Mouse (Mus musculus): ENCODE results near the gene Zfp280b.
A peak's percentile ranks its signal among the peaks of the same experiment; 100 is the strongest.
"Not testable (repeated sequence)": the region's sequence is repeated elsewhere in the genome, so short reads cannot be mapped to it uniquely, and the experiment has no call there.

Zfp280b gene

DNA sequence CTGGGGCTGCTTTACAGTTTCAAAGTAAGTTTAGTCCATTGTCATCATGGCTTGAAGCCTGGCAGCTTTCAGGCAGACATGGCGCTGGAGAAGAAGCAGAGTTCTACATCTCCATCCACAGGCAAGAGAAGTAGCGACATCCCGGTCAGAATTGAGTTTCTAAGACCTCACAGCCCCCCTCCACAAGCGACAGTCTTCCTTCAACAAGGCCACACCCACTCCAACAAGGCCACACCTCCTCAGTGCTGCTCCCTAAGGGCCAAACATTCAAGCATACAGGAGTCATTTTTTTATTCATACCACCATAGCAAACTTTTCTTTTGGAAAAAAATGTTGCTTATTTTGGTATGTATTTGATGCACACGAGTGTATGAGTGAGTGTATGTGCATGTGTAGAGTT, 2.0 kb upstream of the Zfp280b start:
- no peak for DNase-seq (ENCODE audit: inconsistent ontology term)

DNA sequence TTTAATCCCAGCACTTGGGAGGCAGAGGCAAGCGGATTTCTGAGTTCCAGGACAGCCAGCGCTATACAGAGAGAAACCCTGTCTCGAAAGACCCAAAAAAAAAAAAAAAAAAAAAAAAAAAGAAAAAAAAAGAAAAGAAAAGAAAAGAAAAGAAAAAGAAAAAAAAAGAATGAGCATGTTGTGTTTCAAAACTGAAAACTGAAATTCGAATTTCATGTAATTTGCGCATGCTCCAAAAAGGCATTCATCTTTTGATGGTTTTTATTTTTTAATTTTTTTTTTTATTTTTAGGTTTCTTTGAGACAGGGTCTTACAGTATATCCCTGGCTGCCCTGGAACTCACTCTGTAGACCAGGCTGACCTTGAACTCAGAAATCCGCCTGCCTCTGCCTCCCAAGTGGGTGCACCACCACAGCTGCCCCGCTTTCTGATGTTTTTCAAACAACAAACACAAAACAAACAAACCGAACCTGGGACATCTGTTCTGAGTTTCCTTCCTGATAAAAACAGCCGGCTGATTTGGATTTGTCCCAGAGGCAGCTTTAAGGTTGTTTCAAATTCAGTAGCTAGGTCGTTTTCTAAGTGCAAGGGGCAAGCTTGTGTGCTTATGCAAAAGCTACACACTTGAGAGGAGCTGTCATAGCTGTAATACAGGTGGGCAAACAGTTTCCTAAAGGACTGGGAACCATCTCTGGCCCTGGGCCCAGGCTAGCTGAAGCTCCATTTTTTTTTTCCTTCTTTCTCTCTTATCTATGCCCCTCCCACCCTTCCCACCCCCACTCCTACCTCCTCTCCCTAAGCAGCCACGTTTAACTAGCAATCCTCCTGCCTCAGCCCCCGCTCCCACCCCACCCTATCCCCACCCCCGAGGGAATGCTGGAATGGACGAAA, 694 bp upstream of the Zfp280b start:
- DNase-seq (ENCODE audit: inconsistent ontology term) = no peak

DNA sequence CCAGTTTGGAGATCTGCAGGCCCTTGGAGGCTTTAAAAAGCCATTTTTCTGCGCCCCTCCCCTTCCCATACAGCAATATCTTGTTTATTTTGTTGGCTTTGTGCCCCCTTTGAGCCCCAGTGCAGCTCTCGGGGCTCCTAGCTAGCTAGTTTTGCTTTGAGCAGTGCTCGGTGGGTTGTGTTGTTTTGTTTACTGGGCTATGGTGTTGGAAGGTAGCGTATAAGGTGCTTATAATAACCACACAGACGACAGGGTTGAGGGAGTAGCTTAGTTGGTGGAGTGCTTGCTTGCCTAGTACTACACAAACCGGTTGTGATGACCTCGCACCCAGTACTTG, 637 bp downstream of the Zfp280b start:
- no peak for DNase-seq (ENCODE audit: inconsistent ontology term)

DNA sequence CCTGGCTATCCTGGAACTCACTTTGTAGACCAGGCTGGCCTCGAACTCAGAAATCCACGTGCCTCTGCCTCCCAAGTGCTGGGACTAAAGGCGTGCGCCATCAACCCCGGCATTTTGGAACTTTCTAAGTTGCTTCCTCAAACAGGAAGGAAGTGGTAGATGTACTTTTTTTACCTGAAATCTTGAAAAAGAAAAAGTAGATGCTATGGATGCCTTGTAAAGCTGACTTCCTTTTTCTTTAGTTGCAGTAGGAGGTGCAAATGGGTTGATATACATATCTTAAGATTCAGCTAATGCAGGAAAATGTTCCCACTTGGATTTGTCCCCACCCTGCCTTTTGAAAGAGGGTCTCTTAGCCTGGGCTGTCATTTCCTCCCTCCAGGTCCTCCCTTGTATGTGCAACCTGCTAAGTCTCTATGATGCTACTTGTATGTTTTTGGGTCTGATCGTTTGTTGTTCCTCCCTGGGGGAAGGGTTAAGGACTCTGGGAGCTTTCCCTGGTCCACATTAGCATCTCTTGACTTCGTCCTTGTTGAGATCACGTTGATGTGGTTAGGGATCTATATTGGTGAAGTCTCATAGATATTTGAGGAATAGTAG, 1.7 kb downstream of the Zfp280b start:
- DNase-seq (ENCODE audit: inconsistent ontology term) = no peak

DNA sequence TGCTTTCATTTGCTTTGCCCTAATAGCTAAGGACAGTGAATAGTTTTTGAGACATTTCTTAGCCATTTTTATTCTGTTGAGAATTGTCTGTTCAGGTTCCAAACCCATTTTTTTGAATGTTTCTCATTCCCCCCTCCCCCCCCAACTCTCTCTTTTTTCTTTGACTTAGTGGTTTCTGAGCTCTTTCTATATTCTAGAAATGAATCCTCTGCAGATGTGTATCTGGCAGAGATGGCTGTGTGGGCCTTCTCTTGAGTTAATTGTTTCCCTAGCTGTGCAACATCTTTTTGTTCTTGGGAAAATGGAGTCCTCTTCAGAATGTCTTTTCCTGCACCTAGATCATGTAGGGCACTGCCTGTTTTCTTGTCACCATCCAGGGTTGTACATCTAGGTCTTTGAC, 2.8 kb downstream of the Zfp280b start:
- DNase-seq (ENCODE audit: inconsistent ontology term) = no peak

DNA sequence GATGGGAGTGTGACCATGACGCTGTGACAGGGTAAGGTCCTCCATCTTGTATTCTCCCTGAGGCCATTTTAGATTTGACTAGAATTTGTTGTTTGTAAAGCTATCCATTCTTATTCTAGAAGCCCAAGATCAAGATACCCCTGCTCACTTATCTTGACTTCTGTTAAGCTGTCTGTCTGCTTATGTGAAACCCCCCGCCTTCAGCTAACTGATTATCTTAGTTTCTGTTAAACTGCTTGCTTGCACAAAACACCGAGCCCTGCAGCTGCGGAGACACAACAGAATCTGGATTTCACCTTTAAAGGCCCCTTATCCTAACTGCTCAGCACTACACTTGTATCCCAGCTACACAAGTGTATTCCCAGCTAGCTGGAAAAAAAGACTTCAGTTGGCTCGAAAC, 4.5 kb downstream of the Zfp280b start:
- no peak for DNase-seq (ENCODE audit: inconsistent ontology term)

DNA sequence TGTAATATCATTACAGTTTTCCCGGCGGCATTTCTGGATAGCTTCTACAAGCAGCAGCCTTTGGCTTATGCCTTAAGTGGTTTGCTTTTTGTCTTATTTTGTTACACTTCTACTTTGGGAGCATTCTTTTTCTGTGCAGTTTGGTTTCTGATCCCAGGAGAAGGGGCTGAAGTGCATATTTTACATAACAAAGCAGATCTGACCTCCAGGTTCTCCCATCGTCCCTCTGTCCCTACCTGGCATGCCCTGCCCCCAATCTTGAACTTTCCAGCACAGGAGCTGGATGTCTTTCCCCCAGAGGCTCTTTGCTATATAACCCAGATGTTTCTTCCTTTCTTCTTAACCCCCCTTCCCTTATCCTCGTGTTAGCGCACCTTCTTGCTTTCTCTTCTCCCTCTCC, 12.9 kb downstream of the Zfp280b start:
- DNase-seq (ENCODE audit: inconsistent ontology term) = no peak

DNA sequence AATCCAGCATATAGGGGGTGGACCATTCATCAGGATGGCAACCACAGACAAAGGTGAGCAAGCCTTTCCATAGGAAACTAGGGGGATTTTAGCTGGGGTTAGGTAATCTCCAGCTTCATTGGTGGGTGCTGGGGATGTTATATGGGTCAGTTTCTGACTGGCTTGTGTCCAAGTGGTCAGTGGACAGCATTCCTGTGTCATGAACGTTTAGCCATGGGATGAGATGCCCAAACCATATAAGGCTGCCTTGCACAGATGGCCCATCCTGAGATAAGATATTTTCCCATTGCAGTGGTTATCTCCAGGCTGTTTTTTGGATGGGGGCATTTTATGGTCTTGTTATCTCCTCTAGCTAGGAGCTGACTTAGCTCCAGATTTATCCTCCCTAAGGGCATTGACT, 14.3 kb downstream of the Zfp280b start:
- peak; percentile 61 for DNase-seq (ENCODE audit: inconsistent ontology term)

DNA sequence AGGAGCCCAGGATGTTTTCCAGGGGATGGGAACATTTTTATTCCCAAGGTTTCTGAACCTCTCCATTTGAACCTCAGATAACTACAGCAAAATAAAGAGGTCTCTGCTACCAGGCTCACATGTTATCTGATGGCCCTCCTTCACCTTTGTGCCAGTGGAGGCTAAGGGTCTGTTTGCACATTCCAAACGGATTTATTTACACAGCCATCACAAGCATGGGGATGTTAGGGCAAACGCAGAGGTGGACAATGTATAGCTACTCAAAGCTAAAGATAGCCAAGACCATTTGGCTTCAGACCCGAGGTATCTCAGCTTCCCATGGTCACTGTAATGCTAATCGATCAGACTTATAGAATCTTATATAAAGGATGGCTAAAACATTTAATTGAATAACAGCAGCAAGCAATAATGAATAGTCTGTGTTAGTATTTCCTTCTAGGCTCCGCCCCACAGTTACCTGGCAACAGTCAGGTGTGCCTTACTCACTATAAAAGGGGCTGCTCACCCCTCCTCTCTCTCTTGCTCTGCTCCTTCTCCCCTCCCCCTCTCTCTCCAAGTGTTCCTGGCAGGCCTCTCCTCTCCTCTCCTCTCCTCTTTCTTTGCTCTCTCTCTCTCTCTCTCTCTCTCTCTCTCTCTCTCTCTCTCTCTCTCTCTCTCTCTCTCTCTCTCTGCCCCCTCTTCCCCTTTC, 14.9 kb downstream of the Zfp280b start:
- DNase-seq (ENCODE audit: inconsistent ontology term) = no peak

DNA sequence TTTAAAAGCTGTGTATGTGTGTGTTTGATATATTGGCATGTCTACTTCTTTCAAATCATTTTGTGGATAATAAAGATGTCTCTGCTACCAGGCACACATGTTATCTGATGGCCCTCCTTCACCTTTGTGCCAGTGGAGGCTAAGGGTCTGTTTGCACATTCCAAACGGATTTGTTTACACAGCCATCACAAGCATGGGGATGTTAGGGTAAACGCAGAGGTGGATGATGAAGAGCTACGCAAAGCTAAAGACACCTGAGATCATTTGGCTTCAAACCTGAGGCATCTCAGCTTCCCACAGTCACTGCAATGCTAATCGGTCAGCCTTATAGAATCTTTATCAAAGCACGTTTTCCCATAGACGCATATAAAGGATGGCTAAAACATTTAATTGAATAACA, 16.5 kb downstream of the Zfp280b start:
- DNase-seq (ENCODE audit: inconsistent ontology term) = no peak

DNA sequence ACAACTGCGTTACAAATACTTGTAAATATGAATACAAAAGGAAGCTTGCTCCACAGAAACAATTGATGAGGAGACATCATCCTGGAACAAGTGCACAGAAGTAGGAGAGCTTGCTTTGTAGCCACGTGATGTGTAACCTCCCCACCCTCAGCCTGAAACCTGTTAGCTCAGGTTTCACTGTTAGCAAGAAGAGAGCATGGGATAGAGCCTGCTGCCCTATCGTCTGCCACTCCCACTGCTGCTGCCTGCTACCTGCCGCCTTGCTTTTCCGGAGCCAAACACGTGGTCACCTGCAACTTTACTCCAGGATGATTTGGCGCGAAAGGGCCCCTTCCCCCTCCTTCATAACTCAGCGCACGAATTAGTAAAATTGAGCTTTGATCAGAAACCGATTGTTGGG, 19.4 kb downstream of the Zfp280b start:
- DNase-seq (ENCODE audit: inconsistent ontology term) = no peak

DNA sequence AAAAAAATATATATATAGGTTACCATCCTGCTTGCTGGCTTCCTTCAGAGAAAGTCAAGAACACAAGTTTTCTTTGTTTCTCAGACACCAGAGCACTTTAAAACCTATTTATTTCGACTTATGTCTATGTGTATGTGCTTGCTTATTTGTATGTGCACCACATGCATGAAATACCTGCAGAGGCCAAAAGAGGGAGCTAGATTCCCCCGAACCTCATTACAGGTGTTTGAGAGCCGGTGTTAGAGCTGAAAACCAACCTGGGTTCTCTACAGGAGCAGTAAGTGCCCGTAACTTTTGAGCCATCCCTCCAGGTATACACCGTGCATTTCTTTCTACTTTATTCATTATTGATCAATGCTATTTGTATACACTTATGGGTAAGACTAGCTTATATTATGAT, 30.0 kb downstream of the Zfp280b start:
- no peak for DNase-seq (ENCODE audit: inconsistent ontology term)

DNA sequence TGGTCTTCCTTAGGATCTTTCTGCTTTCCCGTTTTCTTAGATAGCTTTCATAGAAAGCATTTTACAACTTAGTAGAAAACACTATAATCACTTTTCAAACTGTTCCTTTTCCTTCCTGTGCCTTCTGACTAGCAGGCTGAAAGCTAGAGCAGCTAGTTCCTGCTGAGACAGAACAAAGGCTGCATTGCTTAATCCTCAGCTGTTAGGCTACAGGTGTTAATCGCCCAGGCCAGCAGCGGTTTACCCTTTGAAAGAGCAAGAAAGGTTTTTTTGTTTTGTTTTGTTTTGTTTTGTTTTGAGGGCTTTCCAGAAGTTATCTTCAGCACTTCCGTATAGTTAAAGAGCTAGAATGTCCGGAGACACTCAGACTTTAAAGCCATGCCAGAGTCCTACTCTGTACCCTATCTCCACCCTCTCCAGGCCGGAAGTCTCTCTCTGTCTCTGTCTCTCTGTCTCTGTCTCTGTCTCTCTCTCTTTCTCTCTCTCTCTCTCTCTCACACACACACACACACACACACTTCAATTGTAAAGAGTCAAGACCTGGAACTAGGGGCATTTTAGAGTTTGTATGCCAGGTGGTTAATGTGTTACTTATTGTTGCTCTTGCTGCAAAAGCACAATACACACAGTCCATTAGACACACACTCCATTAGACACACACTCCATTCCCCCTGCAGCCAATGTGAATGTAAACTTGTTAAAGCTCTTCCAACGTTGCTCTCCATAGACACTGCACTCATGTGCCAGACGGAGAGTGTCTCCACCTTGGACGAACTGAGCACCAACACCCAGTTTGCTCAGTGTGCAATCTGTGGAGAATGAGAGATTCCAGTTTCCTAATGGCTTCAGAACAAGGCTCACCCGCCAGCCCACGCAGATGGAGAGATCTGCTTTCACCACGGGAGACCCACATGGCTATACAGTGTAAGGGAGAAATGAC, 35.5 kb downstream of the Zfp280b start:
- peak; percentile 8 for DNase-seq (ENCODE audit: inconsistent ontology term)

DNA sequence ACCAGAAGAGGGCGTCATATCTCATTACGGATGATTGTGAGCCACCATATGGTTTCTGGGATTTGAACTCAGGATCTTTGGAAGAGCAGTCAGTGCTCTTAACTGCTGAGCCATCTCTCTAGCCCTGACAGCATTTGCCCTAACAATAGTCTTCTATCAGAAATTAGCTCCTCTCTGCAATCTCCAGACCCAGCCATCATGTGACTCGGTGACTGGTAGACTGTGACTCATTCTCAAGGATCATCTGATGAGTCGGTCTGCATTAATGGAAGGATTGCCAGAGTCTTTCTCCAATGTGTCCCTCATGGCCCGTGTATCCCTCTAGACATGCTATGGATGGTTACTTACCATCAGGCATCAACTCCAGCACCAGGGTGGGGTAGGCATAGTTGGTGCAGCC, 39.6 kb downstream of the Zfp280b start:
- DNase-seq (ENCODE audit: inconsistent ontology term) = peak; percentile 14

DNA sequence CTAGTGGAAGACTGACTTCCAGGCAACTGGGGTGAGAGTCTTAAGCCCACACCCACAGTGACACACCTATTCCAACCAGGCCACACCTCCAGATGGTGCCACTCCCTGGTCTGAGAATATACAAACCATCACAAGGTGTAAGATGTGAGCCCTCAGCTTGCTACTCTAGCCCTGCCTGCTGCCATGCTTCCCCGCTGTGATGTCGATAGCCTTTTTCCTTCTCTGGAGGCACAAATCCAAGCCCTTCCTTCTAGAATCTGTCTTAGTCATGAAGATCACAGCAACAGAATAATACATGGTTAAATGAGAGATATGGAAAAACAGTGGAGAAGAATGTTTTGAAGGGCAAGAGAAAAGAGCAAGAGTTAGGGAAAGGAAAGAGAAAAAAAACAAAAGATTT, 44.6 kb downstream of the Zfp280b start:
- not testable (repeated sequence) for DNase-seq (ENCODE audit: inconsistent ontology term)

All from Muller cell, postnatal 12 days (primary cell).